Mouse (Mus musculus): ENCODE measurements around the gene Rnf126. TPM values are rescaled to one million over a fixed set of nuclear protein-coding genes. Genes with fewer than 3 reads are reported as not detected.

Gene Rnf126
- polyA plus RNA-seq, 1 experiment from 2014 or later, result 61.4 TPM

DNA sequence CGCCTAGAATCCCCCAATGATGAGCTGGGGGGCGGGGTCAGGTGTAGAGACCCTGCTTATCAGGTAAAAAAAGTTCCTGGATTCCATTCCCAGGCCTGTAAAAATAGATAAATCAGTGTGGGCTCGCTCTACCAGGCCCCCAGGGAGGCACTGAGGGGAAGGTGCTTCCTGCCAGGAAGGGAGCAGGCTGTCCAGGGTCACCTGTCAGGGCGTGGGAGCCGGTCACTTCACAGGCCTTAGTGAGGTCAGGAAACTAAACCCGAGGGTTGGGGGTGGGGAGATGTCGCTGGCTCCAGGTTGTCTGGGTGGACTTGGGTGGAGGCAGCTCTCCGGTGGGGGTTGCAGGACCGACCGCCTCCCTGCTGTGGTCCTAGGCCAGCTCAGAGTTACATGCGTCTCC lies 38.9 kb upstream of the Rnf126 start:
- Histone ChIP-seq H3K9me3 (ENCODE audit: control insufficient read depth, low read length) (no peaks in the 10 kb centered on the region), H3K27ac (ENCODE audit: low read length) (no peak overlapping the region), H3K4me2 (ENCODE audit: low read depth, low read length) (no peak overlapping the region), H3K4me1 (replicated peaks; ENCODE audit: control insufficient read depth, insufficient read depth, low read length) (peaks cover 19% of the 10 kb centered on the region), H3K27me3 (ENCODE audit: control insufficient read depth, insufficient read depth, low read depth, low read length) (no peaks in the 10 kb centered on the region), H3K4me3 (ENCODE audit: low read length) (no peak overlapping the region), H3K9ac (ENCODE audit: low read length) (no peak overlapping the region), H3K36me3 (ENCODE audit: control insufficient read depth, insufficient read depth, low read length) (0 out of 2 replicates have a peak, but pooled peaks cover 2% of the 10 kb centered on the region)
- no peak for ATAC-seq (ENCODE audit: low read depth)
- 39% methylated on average over 11 of the region's 11 CpGs for WGBS

DNA sequence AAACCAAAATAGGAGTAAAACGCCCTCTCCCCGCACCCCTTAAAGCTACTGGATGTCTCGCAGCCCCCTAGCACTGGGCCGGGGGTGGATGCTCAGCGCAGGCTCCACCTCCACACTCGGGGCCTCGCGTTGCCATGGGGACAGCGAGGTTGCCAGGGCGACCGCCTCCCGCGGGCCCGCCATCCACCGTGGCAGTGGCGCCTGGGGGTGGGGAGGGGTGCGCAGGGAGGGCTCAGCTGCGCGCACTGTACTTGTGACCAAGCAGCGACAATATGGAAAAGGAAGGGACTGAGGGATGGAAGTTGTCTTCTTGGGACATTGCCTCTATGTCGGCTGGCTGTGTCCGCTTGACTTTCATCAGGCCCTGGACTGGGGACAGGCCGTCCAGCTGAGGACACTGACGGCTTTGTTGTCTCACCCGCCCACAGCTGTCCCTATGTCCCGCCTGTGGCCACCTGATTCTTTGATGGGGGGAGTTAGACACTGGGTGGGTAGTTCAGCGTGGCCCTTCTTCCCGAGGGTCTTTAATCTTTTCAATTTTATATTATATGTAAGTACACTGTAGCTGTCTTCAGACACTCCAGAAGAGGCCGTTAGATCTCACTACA lies 37.1 kb upstream of the Rnf126 start:
- no peak overlapping the region for H3K4me2 ChIP-seq (ENCODE audit: low read depth, low read length)
- 14% methylated on average over 29 of the region's 29 CpGs for WGBS
- peak; percentile 27; the same call in 1 of the 2 replicates for ATAC-seq (ENCODE audit: low read depth)
- no peak overlapping the region for H3K4me3 ChIP-seq (ENCODE audit: low read length)
- no peak overlapping the region for H3K9ac ChIP-seq (ENCODE audit: low read length)
- H3K4me1 ChIP-seq (replicated peaks; ENCODE audit: control insufficient read depth, insufficient read depth, low read length), result peaks cover 19% of the 10 kb centered on the region
- no peaks in the 10 kb centered on the region for H3K27me3 ChIP-seq (ENCODE audit: control insufficient read depth, insufficient read depth, low read depth, low read length)
- H3K9me3 ChIP-seq (ENCODE audit: control insufficient read depth, low read length), result no peaks in the 10 kb centered on the region
- H3K27ac ChIP-seq (ENCODE audit: low read length), result no peak overlapping the region
- no peaks in the 10 kb centered on the region for H3K36me3 ChIP-seq (ENCODE audit: control insufficient read depth, insufficient read depth, low read length)

- WGBS, result 44% methylated on average over 11 of the region's 11 CpGs
- Histone ChIP-seq H3K9me3 (ENCODE audit: control insufficient read depth, low read length) (no peaks in the 10 kb centered on the region), H3K9ac (ENCODE audit: low read length) (no peak overlapping the region), H3K4me1 (replicated peaks; ENCODE audit: control insufficient read depth, insufficient read depth, low read length) (peaks cover 19% of the 10 kb centered on the region), H3K27ac (ENCODE audit: low read length) (no peak overlapping the region), H3K4me3 (ENCODE audit: low read length) (no peak overlapping the region), H3K4me2 (ENCODE audit: low read depth, low read length) (no peak overlapping the region), H3K27me3 (ENCODE audit: control insufficient read depth, insufficient read depth, low read depth, low read length) (no peaks in the 10 kb centered on the region), H3K36me3 (ENCODE audit: control insufficient read depth, insufficient read depth, low read length) (no peaks in the 10 kb centered on the region)
- peak; percentile 60 for ATAC-seq (ENCODE audit: low read depth)
Observed at GRCm38 (mm10) chr10:79802331-79802971, 35.7 kb upstream of the Rnf126 start.

- Histone ChIP-seq H3K4me1 (replicated peaks; ENCODE audit: control insufficient read depth, insufficient read depth, low read length) (peaks cover 19% of the 10 kb centered on the region), H3K4me3 (ENCODE audit: low read length) (no peak overlapping the region), H3K27ac (ENCODE audit: low read length) (no peak overlapping the region), H3K27me3 (ENCODE audit: control insufficient read depth, insufficient read depth, low read depth, low read length) (no peaks in the 10 kb centered on the region), H3K36me3 (ENCODE audit: control insufficient read depth, insufficient read depth, low read length) (no peaks in the 10 kb centered on the region), H3K4me2 (ENCODE audit: low read depth, low read length) (no peak overlapping the region), H3K9ac (ENCODE audit: low read length) (no peak overlapping the region), H3K9me3 (ENCODE audit: control insufficient read depth, low read length) (no peaks in the 10 kb centered on the region)
- 43% methylated on average over 3 of the region's 3 CpGs for WGBS
- no peak for ATAC-seq (ENCODE audit: low read depth)
Observed at GRCm38 (mm10) chr10:79801837-79802236, 35.1 kb upstream of the Rnf126 start.

DNA sequence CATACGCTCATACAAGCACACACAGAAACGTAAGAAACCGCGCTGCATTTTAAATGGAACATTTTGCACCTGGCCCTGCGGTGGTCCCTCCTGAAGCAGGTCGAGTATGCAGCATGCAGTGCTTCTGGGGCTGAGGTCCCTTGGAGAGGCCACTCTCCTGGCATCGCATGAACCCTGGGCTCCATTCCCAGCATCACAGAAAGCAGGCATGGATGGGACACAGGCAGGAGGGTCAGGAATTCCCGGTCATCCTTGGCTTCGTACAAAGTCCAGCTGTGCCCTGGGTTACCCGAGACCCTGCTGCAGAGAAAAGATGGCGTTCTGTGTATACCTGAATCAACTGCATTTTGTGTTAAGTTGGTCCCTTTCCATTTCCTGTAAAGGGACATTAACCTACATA lies 33.8 kb upstream of the Rnf126 start:
- Histone ChIP-seq H3K27ac (ENCODE audit: low read length) (no peak overlapping the region), H3K9ac (ENCODE audit: low read length) (no peak overlapping the region), H3K27me3 (ENCODE audit: control insufficient read depth, insufficient read depth, low read depth, low read length) (no peaks in the 10 kb centered on the region), H3K4me2 (ENCODE audit: low read depth, low read length) (no peak overlapping the region), H3K9me3 (ENCODE audit: control insufficient read depth, low read length) (no peaks in the 10 kb centered on the region), H3K36me3 (ENCODE audit: control insufficient read depth, insufficient read depth, low read length) (no peaks in the 10 kb centered on the region), H3K4me3 (ENCODE audit: low read length) (no peak overlapping the region), H3K4me1 (replicated peaks; ENCODE audit: control insufficient read depth, insufficient read depth, low read length) (peaks cover 18% of the 10 kb centered on the region)
- WGBS, result 75% methylated on average over 11 of the region's 11 CpGs
- ATAC-seq (ENCODE audit: low read depth), result no peak

DNA sequence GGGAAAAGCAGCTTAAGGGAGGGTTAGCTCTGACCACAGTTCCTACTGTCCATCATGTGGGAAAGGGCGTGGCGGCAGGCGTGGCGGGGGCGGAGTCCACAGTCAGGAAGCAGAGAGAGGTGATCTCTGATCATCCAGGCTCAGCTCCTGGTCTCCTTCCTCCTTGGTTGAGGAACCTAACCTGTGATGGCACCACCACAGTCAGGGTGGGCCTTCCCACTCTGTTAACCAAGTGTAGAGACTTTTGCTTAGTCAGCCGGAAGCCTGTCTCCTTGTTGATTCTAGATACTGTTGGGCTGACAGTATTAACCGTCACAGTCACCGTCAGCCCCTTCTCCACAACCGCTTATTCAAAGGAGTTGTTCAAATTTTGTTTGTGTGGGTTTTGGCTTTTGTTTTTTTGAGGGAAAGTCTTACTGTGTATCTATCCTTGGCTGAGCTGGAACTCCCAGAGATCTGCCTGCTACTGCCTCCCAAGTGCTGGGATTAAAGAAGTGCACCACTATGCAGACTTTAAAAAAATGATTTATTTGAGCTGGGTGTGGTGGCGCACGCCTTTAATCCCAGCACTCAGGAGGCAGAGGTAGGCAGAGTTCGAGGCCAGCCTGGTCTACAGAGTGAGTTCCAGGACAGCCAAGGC lies 31.7 kb upstream of the Rnf126 start:
- Histone ChIP-seq H3K4me3 (ENCODE audit: low read length) (no peak overlapping the region), H3K36me3 (ENCODE audit: control insufficient read depth, insufficient read depth, low read length) (no peaks in the 10 kb centered on the region), H3K4me2 (ENCODE audit: low read depth, low read length) (no peak overlapping the region), H3K27ac (ENCODE audit: low read length) (no peak overlapping the region), H3K27me3 (ENCODE audit: control insufficient read depth, insufficient read depth, low read depth, low read length) (no peaks in the 10 kb centered on the region), H3K9ac (ENCODE audit: low read length) (no peak overlapping the region), H3K4me1 (replicated peaks; ENCODE audit: control insufficient read depth, insufficient read depth, low read length) (peaks cover 23% of the 10 kb centered on the region), H3K9me3 (ENCODE audit: control insufficient read depth, low read length) (no peaks in the 10 kb centered on the region)
- no peak for ATAC-seq (ENCODE audit: low read depth)
- WGBS, result 89% methylated on average over 12 of the region's 12 CpGs

GRCm38 (mm10) chr10:79797326-79797725 lies 30.6 kb upstream of the Rnf126 start:
- ATAC-seq (ENCODE audit: low read depth), result no peak
- Histone ChIP-seq H3K36me3 (ENCODE audit: control insufficient read depth, insufficient read depth, low read length) (no peaks in the 10 kb centered on the region), H3K4me1 (replicated peaks; ENCODE audit: control insufficient read depth, insufficient read depth, low read length) (peaks cover 17% of the 10 kb centered on the region), H3K9me3 (ENCODE audit: control insufficient read depth, low read length) (no peaks in the 10 kb centered on the region), H3K27ac (ENCODE audit: low read length) (no peak overlapping the region), H3K27me3 (ENCODE audit: control insufficient read depth, insufficient read depth, low read depth, low read length) (no peaks in the 10 kb centered on the region), H3K9ac (ENCODE audit: low read length) (no peak overlapping the region), H3K4me3 (ENCODE audit: low read length) (no peak overlapping the region), H3K4me2 (ENCODE audit: low read depth, low read length) (no peak overlapping the region)
- 48% methylated on average over 15 of the region's 15 CpGs for WGBS

GRCm38 (mm10) chr10:79795905-79796304 lies 29.2 kb upstream of the Rnf126 start:
- Histone ChIP-seq H3K27ac (ENCODE audit: low read length) (no peak overlapping the region), H3K4me2 (ENCODE audit: low read depth, low read length) (no peak overlapping the region), H3K9ac (ENCODE audit: low read length) (no peak overlapping the region), H3K4me1 (replicated peaks; ENCODE audit: control insufficient read depth, insufficient read depth, low read length) (peaks cover 12% of the 10 kb centered on the region), H3K9me3 (ENCODE audit: control insufficient read depth, low read length) (no peaks in the 10 kb centered on the region), H3K4me3 (ENCODE audit: low read length) (no peak overlapping the region), H3K36me3 (ENCODE audit: control insufficient read depth, insufficient read depth, low read length) (no peaks in the 10 kb centered on the region), H3K27me3 (ENCODE audit: control insufficient read depth, insufficient read depth, low read depth, low read length) (no peaks in the 10 kb centered on the region)
- ATAC-seq (ENCODE audit: low read depth), result no peak
- 94% methylated on average over 3 of the region's 3 CpGs for WGBS

DNA sequence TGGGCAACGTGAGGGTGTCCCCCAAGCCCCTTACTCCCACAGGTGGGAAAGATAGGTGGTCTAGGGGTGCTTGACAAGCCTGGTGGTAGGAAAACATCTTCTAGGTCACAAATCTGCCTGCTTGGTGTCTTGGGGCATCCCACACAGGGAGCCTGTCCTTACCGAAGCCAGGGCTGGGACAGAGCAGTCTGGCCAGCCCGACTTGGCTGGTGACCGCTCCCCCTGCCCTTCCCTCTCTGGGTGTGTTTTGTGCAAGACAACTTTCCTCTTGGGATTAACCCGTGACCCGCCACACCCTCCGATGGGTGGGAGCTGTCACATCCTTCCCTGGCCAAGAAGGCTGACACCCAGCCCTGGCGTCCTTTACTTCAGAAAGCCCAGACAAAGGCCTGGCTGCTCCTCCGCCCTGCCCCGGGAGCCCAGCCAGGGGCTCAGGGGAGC lies 27.8 kb upstream of the Rnf126 start:
- peak overlapping the region; percentile 71 for H3K27ac ChIP-seq (ENCODE audit: low read length)
- no peaks in the 10 kb centered on the region for H3K27me3 ChIP-seq (ENCODE audit: control insufficient read depth, insufficient read depth, low read depth, low read length)
- no peaks in the 10 kb centered on the region for H3K36me3 ChIP-seq (ENCODE audit: control insufficient read depth, insufficient read depth, low read length)
- no peaks in the 10 kb centered on the region for H3K9me3 ChIP-seq (ENCODE audit: control insufficient read depth, low read length)
- 12% methylated on average over 10 of the region's 10 CpGs for WGBS
- peak overlapping the region; percentile 97 for H3K9ac ChIP-seq (ENCODE audit: low read length)
- H3K4me1 ChIP-seq (replicated peaks; ENCODE audit: control insufficient read depth, insufficient read depth, low read length), result peaks cover 12% of the 10 kb centered on the region
- peak overlapping the region; percentile 94 for H3K4me3 ChIP-seq (ENCODE audit: low read length)
- H3K4me2 ChIP-seq (ENCODE audit: low read depth, low read length), result peak overlapping the region; percentile 96
- ATAC-seq (ENCODE audit: low read depth), result peak; percentile 52

Measured in lung, embryonic 16.5 days (tissue).